Mouse (Mus musculus) bone marrow macrophage, adult 2 months (primary cell): ENCODE data around the gene Stk32b. TPM values are rescaled to one million over a fixed set of nuclear protein-coding genes. Genes with fewer than 3 reads are reported as not detected.

Source experiments
- H3K27ac ChIP-seq: 2 replicates; pipeline ENCODE4 v1.5.1; 2012; ENCODE audit warnings: low read depth, low read length; ENCODE audit not compliant: insufficient read depth
- H3K4me1 ChIP-seq: 2 replicates; pipeline ENCODE4 v1.6.1; 2012; ENCODE audit warnings: low read length; ENCODE audit not compliant: control insufficient read depth, insufficient read depth
- H3K4me3 ChIP-seq: 2 replicates; pipeline ENCODE4 v1.5.1; 2012; ENCODE audit warnings: mild to moderate bottlenecking, low read length, moderate library complexity; ENCODE audit not compliant: insufficient read depth
- CTCF ChIP-seq: IDR thresholded peaks from 2 replicates; pipeline ENCODE4 v1.5.1; 2012; ENCODE audit warnings: low read depth, mild to moderate bottlenecking, low read length, moderate library complexity
- POLR2A ChIP-seq: IDR thresholded peaks from 2 replicates; pipeline ENCODE4 v1.6.1; 2012; ENCODE audit warnings: mild to moderate bottlenecking, low read depth, low read length, borderline replicate concordance
- polyA plus RNA-seq: library from polyadenylated mRNA; stranded (reverse); fragments of >200 nt; gene quantifications from 2 replicates; pipeline ENCODE4 v1.2.4, GENCODE M21; 2012; ENCODE audit not compliant: missing spikeins, insufficient read depth, insufficient read length

The Stk32b gene
- polyA plus RNA-seq, 1 experiment = not detected

GRCm38 (mm10) chr5:37725220-37725886 is 8.4 kb upstream of the Stk32b start:
- TF ChIP-seq CTCF = no peak
- no peak for TF ChIP-seq POLR2A
- Histone ChIP-seq H3K27ac (no peak overlapping the region), H3K4me1 (no peaks in the 10 kb centered on the region), H3K4me3 (no peak overlapping the region)

- H3K4me3 ChIP-seq = no peak overlapping the region
- no peaks in the 10 kb centered on the region for H3K4me1 ChIP-seq
- no peak overlapping the region for H3K27ac ChIP-seq
- TF ChIP-seq CTCF (no peak), POLR2A (no peak)
Observed at GRCm38 (mm10) chr5:37720670-37721069, 3.7 kb upstream of the Stk32b start.

GRCm38 (mm10) chr5:37717384-37717963 is 503 bp upstream of the Stk32b start:
- TF ChIP-seq POLR2A (no peak), CTCF (no peak)
- Histone ChIP-seq H3K4me3 (no peak overlapping the region), H3K4me1 (no peaks in the 10 kb centered on the region), H3K27ac (no peak overlapping the region)

GRCm38 (mm10) chr5:37709257-37709904 is 7.6 kb downstream of the Stk32b start:
- Histone ChIP-seq H3K4me3 (no peak overlapping the region), H3K4me1 (no peaks in the 10 kb centered on the region), H3K27ac (no peak overlapping the region)
- no peak for TF ChIP-seq CTCF
- no peak for TF ChIP-seq POLR2A

- Histone ChIP-seq H3K4me3 (no peak overlapping the region), H3K4me1 (no peaks in the 10 kb centered on the region), H3K27ac (no peak overlapping the region)
- no peak for TF ChIP-seq POLR2A
- no peak for TF ChIP-seq CTCF
Observed at GRCm38 (mm10) chr5:37708124-37708523, 8.8 kb downstream of the Stk32b start.

GRCm38 (mm10) chr5:37704962-37705361 is 12.0 kb downstream of the Stk32b start:
- Histone ChIP-seq H3K4me1 (no peaks in the 10 kb centered on the region), H3K4me3 (no peak overlapping the region), H3K27ac (no peak overlapping the region)
- TF ChIP-seq POLR2A (no peak), CTCF (no peak)

- no peak overlapping the region for H3K4me3 ChIP-seq
- TF ChIP-seq CTCF (no peak), POLR2A (no peak)
Observed at GRCm38 (mm10) chr5:37699757-37700156, 17.2 kb downstream of the Stk32b start.

GRCm38 (mm10) chr5:37697286-37697685 is 19.7 kb downstream of the Stk32b start:
- H3K27ac ChIP-seq = no peak overlapping the region
- H3K4me1 ChIP-seq = no peaks in the 10 kb centered on the region
- no peak overlapping the region for H3K4me3 ChIP-seq
- TF ChIP-seq POLR2A (no peak), CTCF (no peak)

More at GRCm38 (mm10) chr5:37699757-37700156, 17.2 kb downstream of the Stk32b start:
- no peak overlapping the region for H3K27ac ChIP-seq
- no peaks in the 10 kb centered on the region for H3K4me1 ChIP-seq

GRCm38 (mm10) chr5:37695773-37696172 is 21.2 kb downstream of the Stk32b start:
- no peak overlapping the region for H3K4me3 ChIP-seq
- no peaks in the 10 kb centered on the region for H3K4me1 ChIP-seq
- H3K27ac ChIP-seq = no peak overlapping the region
- no peak for TF ChIP-seq POLR2A

- H3K4me1 ChIP-seq = no peaks in the 10 kb centered on the region
- H3K27ac ChIP-seq = no peak overlapping the region
- TF ChIP-seq CTCF (no peak), POLR2A (no peak)
- H3K4me3 ChIP-seq = no peak overlapping the region
Observed at GRCm38 (mm10) chr5:37692759-37693158, 24.2 kb downstream of the Stk32b start.
